Mouse (Mus musculus): ENCODE data around the gene Ltf.

Gene Ltf

GRCm38 (mm10) chr9:111039966-111040365 is 20.9 kb downstream of the Ltf start:
- DNase-seq (ENCODE audit: low spot score in 2 of 2), result peak in 1 of 2 experiments; percentile 28

GRCm38 (mm10) chr9:111042266-111042665 is 23.2 kb downstream of the Ltf start:
- no peak for DNase-seq (ENCODE audit: low spot score in 2 of 2)

DNA sequence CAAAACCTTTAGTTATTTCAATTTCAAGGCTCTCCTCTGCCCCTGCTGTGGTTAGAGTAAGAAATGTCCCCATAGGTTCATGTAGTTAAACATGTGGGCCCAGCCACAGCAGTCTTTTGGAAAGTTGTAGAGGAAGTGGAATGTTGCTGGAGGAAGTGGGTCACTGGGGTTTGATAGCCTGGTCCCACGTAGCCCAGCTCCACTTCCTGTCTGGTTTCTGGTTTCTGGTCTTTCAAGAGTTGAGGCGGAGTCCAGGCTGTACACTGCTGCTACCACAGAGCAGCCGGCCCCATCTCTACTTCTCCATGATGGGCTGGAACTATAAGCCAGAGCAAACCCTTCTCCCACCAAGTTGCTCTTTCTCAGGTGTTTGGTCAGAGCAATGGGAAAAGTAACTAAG is 27.2 kb downstream of the Ltf start:
- no peak for DNase-seq (ENCODE audit: low spot score in 2 of 2)

GRCm38 (mm10) chr9:111047266-111047665 is 28.2 kb downstream of the Ltf start:
- no peak for DNase-seq (ENCODE audit: low spot score in 2 of 2)

GRCm38 (mm10) chr9:111048452-111048851 is 29.4 kb downstream of the Ltf start:
- DNase-seq (ENCODE audit: low spot score in 2 of 2), result no peak

GRCm38 (mm10) chr9:111054923-111055322 is 35.9 kb downstream of the Ltf start:
- no peak for DNase-seq (ENCODE audit: low spot score in 2 of 2)

DNA sequence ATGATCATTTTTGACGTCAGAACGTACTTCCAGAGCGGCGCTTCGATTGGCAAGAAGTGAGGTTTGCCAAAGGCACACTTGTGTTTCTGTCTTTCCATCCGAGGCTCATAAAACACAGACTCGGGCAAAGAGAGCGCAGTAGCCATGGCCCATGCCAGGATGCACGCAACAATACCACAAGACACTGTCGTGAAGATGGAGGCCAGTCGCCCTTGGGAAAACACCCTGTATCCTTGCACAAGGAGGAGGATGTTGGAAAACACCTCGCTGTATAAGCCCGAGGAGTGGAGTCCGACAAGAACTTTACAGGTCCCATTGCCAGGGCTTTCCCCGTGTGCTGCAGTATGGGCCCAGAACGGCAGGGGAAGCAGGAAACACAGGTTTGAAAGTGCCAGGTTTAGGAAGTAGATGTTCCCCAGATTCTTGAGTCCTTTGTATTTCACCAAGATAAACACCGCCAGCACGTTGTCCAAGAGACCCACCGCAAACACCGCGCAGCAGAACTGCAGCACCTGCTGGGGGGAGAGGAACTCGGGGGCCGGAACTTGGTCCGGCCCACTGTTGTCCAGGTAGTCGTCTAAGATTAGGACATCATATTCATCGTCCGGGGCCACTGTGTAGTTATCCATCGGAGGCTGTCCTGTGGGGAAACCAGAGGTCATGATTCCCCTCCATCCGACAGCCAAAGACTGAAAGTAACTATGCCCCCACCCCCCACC is 36.9 kb downstream of the Ltf start:
- DNase-seq (ENCODE audit: low spot score in 2 of 2), result peak; percentile 45 to 51

DNA sequence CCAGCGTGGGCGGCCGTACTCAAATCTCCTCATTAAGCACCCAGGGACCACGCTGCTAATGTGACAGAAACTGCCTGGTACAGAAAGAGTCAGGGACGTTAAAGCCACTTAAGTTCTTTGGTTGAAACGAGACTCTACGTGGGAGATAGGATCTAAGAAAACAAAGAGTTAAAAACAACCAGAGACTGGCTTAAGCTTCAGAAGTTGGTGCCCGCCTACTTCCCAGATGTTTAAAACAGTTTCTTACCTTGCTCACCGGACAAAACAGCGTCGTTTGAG is 37.4 kb downstream of the Ltf start:
- DNase-seq (ENCODE audit: low spot score in 2 of 2), result no peak

GRCm38 (mm10) chr9:111056798-111057543 is 37.9 kb downstream of the Ltf start, which contains the start of gene Ccrl2:
Gene Ccrl2, minus strand, starts transcription at chr9:111057519.
- peak; percentile 71 to 83 for DNase-seq (ENCODE audit: low spot score in 2 of 2)

DNA sequence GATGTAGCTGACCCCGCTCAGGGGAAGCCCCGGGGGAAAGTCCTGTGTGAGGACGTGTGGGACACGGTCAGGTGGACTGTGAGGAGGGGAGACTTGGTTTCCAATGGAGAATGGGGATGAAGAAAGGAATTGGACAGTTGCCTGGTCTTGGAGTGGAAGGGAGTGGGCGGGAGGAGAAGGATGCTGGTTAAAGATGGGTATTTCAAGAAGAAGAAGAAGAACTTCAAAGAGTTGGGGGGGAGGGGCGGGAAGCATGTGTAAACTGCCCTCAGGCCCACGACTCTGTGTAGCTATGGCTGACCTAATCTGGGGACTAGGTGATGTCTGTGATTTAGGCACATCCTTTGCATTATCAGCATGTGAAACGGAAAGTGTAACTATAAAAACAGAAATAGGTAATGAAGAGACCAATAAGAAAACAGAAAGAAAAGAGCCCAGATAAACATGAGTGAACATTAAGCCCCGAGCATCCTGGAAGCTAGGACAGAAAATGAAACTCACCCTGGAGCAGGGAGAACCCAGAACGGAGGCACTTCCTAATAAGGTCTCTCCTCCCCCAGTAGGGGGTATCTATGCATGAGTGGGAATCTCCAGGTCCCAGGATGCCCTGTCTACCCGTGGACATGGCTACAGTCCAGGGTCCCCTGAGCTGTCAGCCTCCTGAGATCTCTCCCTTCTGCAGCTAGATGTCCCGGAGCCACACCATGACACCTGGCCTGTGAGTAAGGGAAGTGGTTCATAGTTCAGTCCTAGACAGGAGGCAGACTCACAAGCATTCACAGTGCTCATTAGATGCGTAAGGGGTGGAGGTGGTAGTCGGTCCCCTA is 38.7 kb downstream of the Ltf start:
- peak in 1 of 2 experiments; percentile 30 for DNase-seq (ENCODE audit: low spot score in 2 of 2)

DNA sequence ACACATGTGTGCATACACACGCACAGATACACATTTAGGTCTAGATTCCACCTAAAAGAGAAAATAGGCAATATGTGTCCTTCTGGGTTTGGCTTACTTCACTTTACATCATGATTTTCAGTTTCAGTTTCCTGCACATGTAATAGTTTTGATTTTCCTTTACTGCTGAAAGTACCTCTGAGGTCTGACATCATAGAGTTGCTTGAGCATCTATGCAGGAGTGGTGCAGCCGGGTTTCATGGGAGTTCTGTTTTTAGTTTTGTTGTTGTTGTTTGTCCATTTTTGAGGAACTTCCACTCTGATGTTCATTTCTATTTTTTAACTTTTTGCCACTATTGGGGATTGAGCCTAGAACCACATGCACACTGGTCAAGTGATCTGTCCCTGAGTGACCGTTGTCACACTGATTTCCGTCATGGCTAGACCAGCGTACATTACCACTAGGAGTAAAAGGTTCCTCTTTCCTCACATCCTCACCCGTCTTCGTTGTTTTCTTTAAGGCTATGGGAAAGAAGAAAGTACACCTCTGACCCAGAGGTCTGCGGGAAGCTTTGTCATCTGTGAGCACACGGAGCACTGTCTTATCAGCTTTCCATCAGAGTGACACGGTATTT is 40.0 kb downstream of the Ltf start:
- no peak for DNase-seq (ENCODE audit: low spot score in 2 of 2)

DNA sequence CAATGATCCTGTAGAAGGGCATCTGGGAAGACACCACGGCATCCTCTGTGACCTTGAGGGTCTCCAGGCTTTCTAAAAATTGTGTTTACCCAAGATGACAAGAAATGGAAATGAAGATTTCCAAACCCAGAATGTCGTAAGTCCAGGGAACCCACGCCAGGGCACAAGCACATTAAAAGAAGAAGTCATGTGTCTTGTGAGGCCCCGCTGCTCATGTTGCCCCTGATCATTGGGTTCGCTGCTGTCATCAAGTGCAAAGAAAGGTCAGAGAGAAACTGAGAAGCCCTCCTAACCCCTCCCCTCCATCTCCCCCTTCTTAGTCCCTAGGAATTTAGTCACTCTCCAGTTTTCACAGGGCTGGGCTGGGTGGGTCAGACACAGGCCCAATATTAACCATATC is 43.8 kb downstream of the Ltf start:
- DNase-seq (ENCODE audit: low spot score in 2 of 2), result no peak

DNA sequence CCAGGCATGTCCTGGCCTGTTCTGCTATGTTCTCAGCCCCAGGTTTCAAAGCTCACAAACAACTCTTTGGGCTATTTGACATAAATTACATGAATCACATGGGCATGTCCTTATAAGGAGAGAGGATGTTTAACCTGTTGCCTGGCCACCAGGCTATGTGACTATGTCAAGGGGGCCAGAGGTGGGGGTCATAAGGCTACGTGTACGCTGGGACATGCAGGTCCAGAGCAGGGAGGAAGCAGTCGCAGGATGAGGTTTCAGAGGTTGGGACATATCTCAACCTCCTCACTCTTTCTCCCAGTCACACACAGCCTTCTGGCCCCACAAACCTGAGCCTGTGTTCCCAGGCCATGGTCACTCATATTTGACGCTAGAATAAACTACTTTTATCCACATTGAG is 48.0 kb downstream of the Ltf start:
- no peak for DNase-seq (ENCODE audit: low spot score in 2 of 2)

- peak; percentile 69 to 84 for DNase-seq (ENCODE audit: low spot score in 2 of 2)
Measured at GRCm38 (mm10) chr9:111070546-111070961, 51.5 kb downstream of the Ltf start.

DNA sequence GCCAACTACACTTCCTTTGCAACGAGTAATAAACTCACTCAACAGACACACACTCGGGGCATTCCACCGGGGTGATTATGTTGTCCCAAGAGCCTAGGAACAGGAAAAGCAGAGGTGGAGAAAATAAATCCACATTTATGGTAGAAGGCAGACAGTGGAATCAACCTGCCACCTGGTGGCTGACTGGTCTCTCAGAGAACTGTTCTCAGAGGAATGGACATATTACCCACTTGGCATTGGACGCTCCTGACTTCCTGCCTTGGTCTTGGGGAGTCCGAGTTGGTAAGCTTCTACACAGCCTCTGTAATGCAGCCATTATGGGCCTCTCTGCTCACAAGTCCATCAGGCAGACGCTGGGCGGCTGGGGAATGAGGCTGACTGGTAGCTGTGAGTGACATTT is 53.1 kb downstream of the Ltf start:
- DNase-seq (ENCODE audit: low spot score in 2 of 2), result peak in 1 of 2 experiments; percentile 40

GRCm38 (mm10) chr9:111072971-111073370 is 53.9 kb downstream of the Ltf start:
- DNase-seq (ENCODE audit: low spot score in 2 of 2), result no peak

- DNase-seq (ENCODE audit: low spot score in 2 of 2), result peak in 1 of 2 experiments; percentile 61
Measured at GRCm38 (mm10) chr9:111077745-111078144, 58.7 kb downstream of the Ltf start.

- DNase-seq (ENCODE audit: low spot score in 2 of 2), result no peak
Measured at GRCm38 (mm10) chr9:111080801-111081200, 61.7 kb downstream of the Ltf start.

DNA sequence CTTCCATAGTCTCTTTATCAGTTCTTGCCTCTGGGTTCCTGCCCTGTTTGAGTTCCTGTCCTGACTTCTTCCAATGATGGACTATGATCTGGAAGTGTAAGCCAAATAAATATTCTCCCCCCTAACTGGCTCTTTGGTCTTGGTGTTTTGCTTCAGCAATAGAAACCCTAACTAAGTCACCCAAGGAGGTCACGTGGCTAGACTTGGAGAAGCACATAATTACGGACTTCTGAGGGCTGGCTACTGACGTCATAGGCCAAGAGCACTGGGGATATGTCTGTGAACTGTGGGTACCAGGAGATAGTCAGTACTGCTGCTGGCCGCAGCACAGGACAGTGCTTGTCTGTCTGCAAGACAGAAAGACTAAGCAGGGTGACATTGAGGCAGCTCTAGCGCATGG is 62.7 kb downstream of the Ltf start:
- no peak for DNase-seq (ENCODE audit: low spot score in 2 of 2)

GRCm38 (mm10) chr9:111085329-111085728 is 66.3 kb downstream of the Ltf start:
- DNase-seq (ENCODE audit: low spot score in 2 of 2), result no peak

- DNase-seq (ENCODE audit: low spot score in 2 of 2), result no peak
Measured at GRCm38 (mm10) chr9:111086137-111086536, 67.1 kb downstream of the Ltf start.

DNA sequence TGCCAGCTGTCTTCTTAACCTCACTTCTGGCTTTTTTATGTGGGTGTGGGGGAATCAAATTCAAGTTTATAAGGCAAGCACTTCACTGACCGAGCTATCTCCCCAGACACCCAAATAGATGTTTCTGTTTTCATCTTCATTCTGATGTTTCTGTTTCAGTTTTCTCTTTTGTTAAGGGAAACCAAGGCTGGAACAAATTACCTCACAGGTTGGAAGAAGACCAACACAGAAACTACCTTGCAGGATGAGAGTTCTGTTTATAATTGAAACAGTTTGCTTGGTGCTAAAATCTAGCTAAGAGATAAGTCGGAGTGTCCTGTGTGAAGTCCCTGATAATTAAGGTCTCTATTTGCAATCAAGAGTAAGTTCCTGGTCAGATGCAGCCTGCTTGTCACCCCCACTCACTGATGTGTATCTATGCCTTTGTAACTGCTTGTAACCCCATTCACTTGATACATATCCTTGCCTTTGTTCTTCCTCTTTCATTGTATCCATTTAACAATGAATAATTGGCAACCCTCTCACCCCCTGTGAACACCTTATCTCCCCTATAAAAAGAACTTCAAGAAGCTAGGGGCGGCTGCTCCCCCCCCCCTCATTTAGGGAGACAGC is 68.0 kb downstream of the Ltf start:
- DNase-seq (ENCODE audit: low spot score in 2 of 2), result no peak

All from spleen, postnatal 10 days (tissue).